Mouse (Mus musculus): Measurements from ENCODE around the gene Creg2.
A peak's percentile ranks its signal among the peaks of the same experiment; 100 is the strongest.
"Not testable (repeated sequence)": the region's sequence is repeated elsewhere in the genome, so short reads cannot be mapped to it uniquely, and the experiment has no call there.

Gene Creg2

DNA sequence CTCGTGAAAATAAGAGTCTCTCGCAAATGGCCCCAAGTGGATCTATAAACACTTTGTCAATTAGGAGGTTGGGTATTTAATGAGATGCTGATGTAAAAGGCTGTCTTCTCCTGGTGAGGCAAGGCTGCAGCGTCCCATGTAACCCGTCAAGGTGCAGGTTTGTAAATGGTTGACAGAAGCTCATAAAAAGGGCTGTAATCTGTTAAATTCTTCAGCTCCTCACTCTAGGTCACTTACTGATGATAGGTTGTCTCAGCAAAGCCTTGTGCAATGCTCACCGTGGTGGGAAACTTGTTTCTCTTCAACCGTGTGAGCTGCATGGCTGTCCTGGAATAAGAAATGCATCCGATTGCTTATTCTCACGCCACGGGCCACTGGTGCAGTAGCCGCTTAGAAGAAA is 57.4 kb downstream of the Creg2 start:
- DNase-seq, result no peak

GRCm38 (mm10) chr1:39592090-39592489 is 59.2 kb downstream of the Creg2 start:
- DNase-seq, result no peak

DNA sequence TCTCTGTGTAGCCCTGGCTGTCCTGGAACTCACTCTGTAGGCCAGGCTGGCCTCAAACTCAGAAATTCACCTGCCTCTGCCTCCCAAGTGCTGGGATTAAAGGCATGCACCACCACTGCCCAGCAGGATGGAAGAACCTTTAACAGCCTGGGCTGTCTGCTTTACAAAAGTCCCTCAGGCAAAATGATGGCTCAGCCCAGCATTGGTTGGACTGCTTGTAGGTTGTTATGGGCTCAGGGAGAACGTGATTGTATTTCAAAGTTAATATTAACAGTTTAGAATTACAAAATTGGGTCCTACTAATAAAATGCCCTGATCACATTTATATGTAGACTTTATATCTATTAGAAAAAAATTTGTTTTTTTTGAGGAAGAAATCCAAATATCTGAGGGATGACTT is 59.7 kb downstream of the Creg2 start:
- not testable (repeated sequence) for DNase-seq

DNA sequence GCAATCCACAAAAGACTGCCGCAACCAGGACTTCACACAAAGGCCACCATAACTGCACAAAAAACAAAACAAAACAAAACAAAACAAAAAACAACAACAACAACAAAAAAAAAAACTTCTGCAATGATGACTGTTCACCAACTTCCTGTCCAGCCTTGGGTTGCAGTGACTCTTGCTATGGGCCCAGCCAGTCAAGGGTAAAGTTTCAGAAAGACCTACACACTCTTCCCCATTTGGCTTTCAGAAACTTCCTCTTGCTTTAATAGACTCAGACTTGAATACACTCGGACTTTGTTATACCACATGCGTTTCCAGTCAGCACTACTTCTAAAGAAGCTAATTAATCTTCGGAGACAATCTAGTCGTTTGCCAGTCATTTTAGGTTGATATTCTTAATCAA is 61.1 kb downstream of the Creg2 start:
- no peak for DNase-seq

GRCm38 (mm10) chr1:39585416-39585815 is 65.9 kb downstream of the Creg2 start:
- no peak for DNase-seq

DNA sequence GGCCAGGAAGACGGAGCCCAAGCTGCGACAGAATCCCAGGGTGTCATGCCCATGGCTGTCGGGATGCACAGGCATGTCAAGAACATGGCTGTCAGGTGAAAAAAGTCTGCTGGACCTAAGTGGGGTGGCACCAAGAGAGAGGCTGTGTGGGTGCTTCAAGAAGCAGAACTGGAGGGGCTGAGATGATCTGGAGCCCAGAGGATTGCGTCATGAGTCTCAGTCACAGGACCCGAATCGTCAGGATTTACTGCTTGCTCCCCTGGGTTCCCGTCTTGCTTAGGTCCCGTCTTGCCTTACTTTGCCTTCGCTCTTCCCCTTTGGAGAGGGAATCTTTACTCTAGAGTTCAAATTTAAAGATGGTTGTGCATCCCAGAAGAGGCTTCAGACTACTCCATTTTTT is 68.1 kb downstream of the Creg2 start:
- no peak for DNase-seq

- DNase-seq, result no peak
These were observed 70.1 kb downstream of the Creg2 start for GRCm38 (mm10) chr1:39581215-39581614.

GRCm38 (mm10) chr1:39579139-39579538 is 72.1 kb downstream of the Creg2 start:
- no peak for DNase-seq

DNA sequence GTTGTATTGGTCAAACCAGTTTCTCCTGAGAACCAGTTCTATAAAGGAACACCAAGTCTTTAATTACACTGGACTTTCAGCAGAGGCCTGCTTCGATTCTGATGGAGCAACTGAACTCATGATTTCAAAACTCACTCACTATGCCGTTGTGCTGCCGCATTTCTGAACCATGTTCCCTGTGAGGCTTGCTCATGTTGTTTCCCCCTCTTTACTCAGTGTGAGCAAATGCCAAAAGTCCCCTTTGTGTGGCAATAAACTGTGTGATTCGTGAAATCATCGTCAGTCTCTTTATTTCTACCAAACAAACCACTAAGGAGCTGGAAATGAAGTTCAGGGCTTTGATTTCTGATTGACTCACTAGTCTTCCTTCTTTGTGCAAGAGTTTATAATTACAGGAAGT is 72.8 kb downstream of the Creg2 start:
- no peak for DNase-seq

- DNase-seq, result peak; percentile 97
These were observed 74.0 kb downstream of the Creg2 start, which contains the start of gene Rnf149 for GRCm38 (mm10) chr1:39577253-39577705. Gene Rnf149, minus strand, starts transcription at chr1:39577405.

DNA sequence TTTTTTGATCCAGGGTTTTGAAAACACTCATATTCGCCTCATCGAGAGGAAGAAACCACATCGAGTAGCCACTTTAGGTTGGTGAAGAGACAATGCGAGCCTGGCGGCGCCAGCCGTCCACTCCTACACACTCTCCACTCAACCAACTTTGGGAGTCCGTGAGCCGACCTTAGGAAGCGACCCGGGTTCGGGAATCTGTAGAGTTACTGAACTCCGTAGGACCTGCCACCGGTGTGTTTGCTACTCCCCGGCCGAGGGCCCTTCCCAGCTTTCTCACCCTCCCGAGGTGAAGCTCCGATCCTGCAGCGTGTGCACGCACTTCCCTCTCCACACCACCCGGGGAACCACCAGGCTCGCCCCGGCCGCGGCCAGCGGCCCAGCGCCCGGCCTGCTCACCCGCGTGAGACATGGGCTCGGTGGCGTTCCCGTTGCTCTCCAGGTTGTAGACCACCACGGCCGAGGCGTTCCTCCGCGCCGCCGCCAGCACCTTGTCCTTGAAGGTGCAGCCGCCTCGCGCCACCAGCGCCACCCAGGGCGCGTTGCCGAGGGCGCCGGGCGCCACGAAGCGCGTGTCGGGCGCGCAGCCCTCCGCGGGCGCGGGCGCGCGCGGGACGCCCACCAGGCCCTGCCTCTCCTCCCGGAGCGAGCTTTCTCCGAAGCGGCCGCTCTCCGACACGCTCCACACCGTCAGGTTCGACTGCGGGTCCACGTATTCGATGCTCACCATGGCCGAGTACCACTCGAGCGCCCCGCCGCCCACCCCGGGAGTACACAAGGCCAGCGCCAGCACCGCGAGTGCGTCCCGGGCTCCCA is 74.6 kb downstream of the Creg2 start:
- peak; percentile 74 for DNase-seq

DNA sequence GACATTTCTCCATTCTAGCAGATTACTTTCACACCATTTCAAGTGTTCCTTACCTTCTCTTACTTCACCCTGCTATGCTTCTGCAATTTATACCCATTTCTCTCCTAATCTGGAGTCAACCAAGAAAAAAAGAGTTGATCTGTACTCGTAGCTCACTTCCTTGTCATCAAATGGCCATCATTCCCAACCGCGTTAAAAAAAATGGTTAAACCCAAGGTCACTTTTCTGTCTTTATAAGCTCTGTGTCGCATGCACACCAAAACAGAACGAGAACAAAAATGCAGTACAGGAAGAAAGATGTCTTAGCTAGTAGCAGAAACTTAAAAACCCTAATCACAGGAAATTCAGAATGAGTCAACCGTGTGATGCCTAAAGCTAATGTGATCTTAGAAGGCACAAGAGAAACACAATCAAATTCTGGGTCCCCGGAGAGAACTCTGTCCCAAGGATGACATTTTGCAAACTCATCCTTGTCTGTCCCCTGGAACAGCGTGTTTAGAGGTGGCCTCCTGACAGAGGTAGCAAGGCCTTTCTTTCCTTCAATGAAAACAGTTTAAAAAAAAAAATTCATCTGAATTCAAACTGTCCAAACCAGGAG is 75.4 kb downstream of the Creg2 start:
- DNase-seq, result no peak

- DNase-seq, result no peak
These were observed 77.4 kb downstream of the Creg2 start for GRCm38 (mm10) chr1:39573890-39574289.

DNA sequence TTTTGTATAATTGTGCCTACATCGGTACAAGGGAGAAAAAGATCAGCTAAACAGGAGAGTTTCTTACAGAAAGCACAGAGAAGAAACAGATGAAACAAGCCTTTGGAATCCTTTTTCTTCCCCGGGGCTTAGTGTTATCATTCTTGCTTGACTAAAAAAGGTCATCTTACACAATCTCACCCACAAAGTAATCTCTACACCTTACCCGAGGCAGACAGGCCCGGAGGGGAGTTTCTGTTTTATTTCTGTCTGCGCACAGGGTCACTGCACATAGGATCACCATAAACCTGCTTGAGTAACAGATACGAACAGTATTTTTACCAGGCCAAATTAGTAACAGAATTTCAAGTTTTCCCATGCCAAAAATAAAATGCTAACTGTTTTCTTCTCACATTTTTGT is 79.6 kb downstream of the Creg2 start:
- DNase-seq, result no peak

All from right cerebral cortex, adult 18-20 months (tissue).